Mouse (Mus musculus) heart, postnatal 0 days (tissue): ENCODE data around the gene Arcn1. TPM values are rescaled to one million over a fixed set of nuclear protein-coding genes. Genes with fewer than 3 reads are reported as not detected.
A peak's percentile ranks its signal among the peaks of the same experiment; 100 is the strongest.

Experiments used
- ATAC-seq: fragments of 200-750 bp; cut with Nextera tagmentation; 2 replicates; pipeline ENCODE4 v1.8.0; 2017; ENCODE audit warnings: low read depth, moderate number of reproducible peaks, moderate library complexity; ENCODE audit not compliant: insufficient read depth
- DNase-seq: peaks from one replicate; pipeline ENCODE4 v3.0.0-alpha.2; 2016; ENCODE audit warnings: low spot score
- H3K27ac ChIP-seq: fragments of 300-500 bp; sonication (generic); 2 replicates; pipeline ENCODE4 v1.5.1; 2014; ENCODE audit warnings: low read depth, mild to moderate bottlenecking
- H3K27me3 ChIP-seq: fragments of 300-500 bp; sonication (generic); 2 replicates; pipeline ENCODE4 v1.6.1; 2014; ENCODE audit warnings: low read length, mixed read lengths; ENCODE audit not compliant: control insufficient read depth, insufficient read depth
- H3K36me3 ChIP-seq: fragments of 300-500 bp; sonication (generic); replicated peaks from 2 replicates; pipeline ENCODE4 v1.6.1; 2014; ENCODE audit warnings: low read length, mixed read lengths; ENCODE audit not compliant: control insufficient read depth, insufficient read depth
- H3K4me1 ChIP-seq: fragments of 300-500 bp; sonication (generic); 2 replicates; pipeline ENCODE4 v1.6.1; 2014; ENCODE audit warnings: antibody characterized with exemption; ENCODE audit not compliant: control insufficient read depth, insufficient read depth
- H3K4me2 ChIP-seq: fragments of 300-500 bp; sonication (generic); 2 replicates; pipeline ENCODE4 v1.6.1; 2014; ENCODE audit warnings: low read depth, mild to moderate bottlenecking, low read length, moderate library complexity
- H3K4me3 ChIP-seq: fragments of 300-500 bp; sonication (generic); 2 replicates; pipeline ENCODE4 v1.5.1; 2014; ENCODE audit warnings: low read depth, low read length
- H3K9ac ChIP-seq: fragments of 300-500 bp; sonication (generic); replicated peaks from 2 replicates; pipeline ENCODE4 v1.6.1; 2014; ENCODE audit warnings: low read depth, low read length, mixed read lengths
- H3K9me3 ChIP-seq: fragments of 300-500 bp; sonication (generic); replicated peaks from 2 replicates; pipeline ENCODE4 v1.6.1; 2016; ENCODE audit warnings: low read length; ENCODE audit not compliant: control insufficient read depth
- CTCF ChIP-seq: IDR thresholded peaks from 2 replicates; pipeline ENCODE4 v1.5.1; 2016; ENCODE audit warnings: antibody characterized with exemption, control low read depth, low read depth
- EP300 ChIP-seq: IDR thresholded peaks from 2 replicates; pipeline ENCODE4 v1.6.1; 2016; ENCODE audit warnings: antibody characterized with exemption, low read depth
- WGBS: fragments of 180-500 bp; shearing (Covaris S2); extraction: QIAGEN DNeasy Blood & Tissue Kit; methylation state at CpG from one replicate; pipeline ENCODE4 v1.1.7; 2014; 5-methylcytosine and 5-hydroxymethylcytosine counted together
- polyA plus RNA-seq: library from polyadenylated mRNA; unstranded; fragments of >200 nt; fragmentation: Nextera tagmentation; extraction: Ambion mirVana; gene quantifications from 2 replicates; pipeline ENCODE4 v1.2.1, GENCODE M21; 2015
- total RNA-seq: library from RNA; depleted of rRNA; stranded (reverse); fragments of >200 nt; gene quantifications from 2 replicates; pipeline ENCODE4 v1.2.3, GENCODE M21; 2014; ENCODE audit warnings: low replicate concordance

Arcn1 gene
- total and polyA plus RNA-seq, 2 experiments from 2014 or later = 71.6 to 78.3 TPM

DNA sequence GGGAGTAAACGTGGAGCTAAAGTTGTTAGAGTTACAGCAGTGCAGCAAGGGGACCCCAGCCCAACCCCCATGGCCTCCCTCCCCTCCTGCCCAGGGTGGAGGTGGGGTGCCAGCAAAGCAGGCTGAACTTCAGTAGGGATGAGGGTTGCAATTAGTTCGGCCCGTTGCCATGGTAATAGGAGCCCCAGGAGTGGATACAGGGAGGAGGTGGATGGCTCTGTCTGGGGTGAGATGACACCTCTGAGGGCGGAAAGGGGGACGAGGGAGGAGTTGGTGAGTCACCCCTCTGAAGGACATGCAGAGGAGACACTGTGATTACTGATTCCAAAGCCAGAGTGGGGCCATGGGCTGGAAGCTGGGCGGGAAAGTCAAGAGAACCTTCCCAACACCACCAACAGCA lies 58.7 kb downstream of the Arcn1 start:
- peak overlapping the region; percentile 36; the same call in 1 of the 2 replicates for H3K27ac ChIP-seq

GRCm38 (mm10) chr9:44708429-44708765 lies 59.2 kb downstream of the Arcn1 start:
- peak overlapping the region; percentile 31 for H3K4me3 ChIP-seq
- peak overlapping the region; percentile 36; the same call in 1 of the 2 replicates for H3K27ac ChIP-seq
- DNase-seq (peak; percentile 83), ATAC-seq (peak; percentile 89)
- WGBS = 5% methylated on average over 24 of the region's 24 CpGs
- H3K36me3 ChIP-seq = peaks cover 79% of the 10 kb centered on the region
- H3K4me2 ChIP-seq = peak overlapping the region; percentile 63
- no peaks in the 10 kb centered on the region for H3K9me3 ChIP-seq
- H3K27me3 ChIP-seq = no peaks in the 10 kb centered on the region
- peaks cover 5% of the 10 kb centered on the region; the same call in 1 of the 2 replicates for H3K4me1 ChIP-seq
- TF ChIP-seq CTCF (peak; percentile 48), EP300 (no peak)
- H3K9ac ChIP-seq = peak overlapping the region; percentile 41

More for the DNA sequence above, 58.7 kb downstream of the Arcn1 start:
- Histone ChIP-seq H3K9ac (no peak overlapping the region; the same call in 1 of the 2 replicates), H3K9me3 (no peaks in the 10 kb centered on the region), H3K36me3 (peaks cover 79% of the 10 kb centered on the region), H3K4me3 (peak overlapping the region; percentile 31), H3K27me3 (no peaks in the 10 kb centered on the region), H3K4me1 (peaks cover 5% of the 10 kb centered on the region; the same call in 1 of the 2 replicates), H3K4me2 (peak overlapping the region; percentile 63)
- 21% methylated on average over 6 of the region's 6 CpGs for WGBS
- ATAC-seq (peak; percentile 25; the same call in 1 of the 2 replicates), DNase-seq (no peak)
- TF ChIP-seq CTCF = no peak

DNA sequence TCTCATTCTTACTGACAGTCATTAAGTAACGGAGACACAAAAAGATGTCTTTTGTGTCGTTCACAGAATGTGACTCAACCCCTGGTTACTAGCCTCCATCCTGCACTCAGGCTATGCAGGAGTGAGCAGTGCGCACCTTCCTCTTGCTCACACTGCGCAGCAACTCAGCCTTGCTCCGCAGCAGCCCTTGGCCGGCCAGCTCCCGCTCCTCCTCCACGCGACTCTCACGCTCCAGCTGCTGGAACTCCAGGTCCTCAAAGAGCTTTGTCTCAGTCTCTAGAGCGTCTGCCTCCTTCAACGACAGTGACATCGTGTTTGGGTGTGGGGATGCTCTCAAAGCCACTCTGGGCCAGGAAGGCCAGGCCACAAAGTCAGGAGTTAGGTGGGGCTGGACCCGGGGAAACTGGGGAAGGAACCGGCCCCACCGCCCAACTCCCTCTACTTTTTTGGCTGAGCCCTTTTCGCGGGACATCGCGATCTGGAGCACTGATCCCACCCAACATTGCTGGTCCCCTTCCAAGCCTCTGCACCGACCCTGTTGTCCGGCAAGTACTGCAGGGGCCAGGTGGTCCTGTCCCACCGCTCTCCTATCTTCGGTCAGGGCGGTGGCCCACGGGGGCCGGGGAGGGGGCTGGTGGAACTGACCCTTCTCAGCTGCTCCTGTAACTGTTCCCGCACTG lies 59.8 kb downstream of the Arcn1 start:
- Histone ChIP-seq H3K27me3 (no peaks in the 10 kb centered on the region), H3K4me2 (peak overlapping the region; percentile 63), H3K9me3 (no peaks in the 10 kb centered on the region), H3K27ac (no peak overlapping the region), H3K4me3 (peak overlapping the region; percentile 31), H3K36me3 (peaks cover 80% of the 10 kb centered on the region), H3K4me1 (peaks cover 5% of the 10 kb centered on the region; the same call in 1 of the 2 replicates), H3K9ac (peak overlapping the region; percentile 41)
- ATAC-seq (no peak), DNase-seq (no peak)
- TF ChIP-seq CTCF (no peak), EP300 (no peak)
- 33% methylated on average over 28 of the region's 28 CpGs for WGBS

- Histone ChIP-seq H3K9ac (no peak overlapping the region), H3K4me1 (no peaks in the 10 kb centered on the region), H3K4me2 (no peak overlapping the region), H3K9me3 (no peaks in the 10 kb centered on the region), H3K27ac (no peak overlapping the region), H3K4me3 (no peak overlapping the region), H3K27me3 (no peaks in the 10 kb centered on the region), H3K36me3 (peaks cover 99% of the 10 kb centered on the region)
- no peak for DNase-seq
- 73% methylated on average over 5 of the region's 5 CpGs for WGBS
- no peak for ATAC-seq
- no peak for TF ChIP-seq CTCF
- no peak for TF ChIP-seq EP300
These were observed 67.9 kb downstream of the Arcn1 start for GRCm38 (mm10) chr9:44699730-44700129.

GRCm38 (mm10) chr9:44699196-44699595 lies 68.4 kb downstream of the Arcn1 start:
- TF ChIP-seq CTCF (no peak), EP300 (no peak)
- ATAC-seq (no peak), DNase-seq (no peak)
- no peak overlapping the region for H3K4me2 ChIP-seq
- H3K27ac ChIP-seq = no peak overlapping the region
- no peak overlapping the region for H3K9ac ChIP-seq
- peaks cover 99% of the 10 kb centered on the region for H3K36me3 ChIP-seq
- H3K9me3 ChIP-seq = no peaks in the 10 kb centered on the region
- no peak overlapping the region for H3K4me3 ChIP-seq
- WGBS = 87% methylated on average over 10 of the region's 10 CpGs
- H3K27me3 ChIP-seq = no peaks in the 10 kb centered on the region
- no peaks in the 10 kb centered on the region for H3K4me1 ChIP-seq

DNA sequence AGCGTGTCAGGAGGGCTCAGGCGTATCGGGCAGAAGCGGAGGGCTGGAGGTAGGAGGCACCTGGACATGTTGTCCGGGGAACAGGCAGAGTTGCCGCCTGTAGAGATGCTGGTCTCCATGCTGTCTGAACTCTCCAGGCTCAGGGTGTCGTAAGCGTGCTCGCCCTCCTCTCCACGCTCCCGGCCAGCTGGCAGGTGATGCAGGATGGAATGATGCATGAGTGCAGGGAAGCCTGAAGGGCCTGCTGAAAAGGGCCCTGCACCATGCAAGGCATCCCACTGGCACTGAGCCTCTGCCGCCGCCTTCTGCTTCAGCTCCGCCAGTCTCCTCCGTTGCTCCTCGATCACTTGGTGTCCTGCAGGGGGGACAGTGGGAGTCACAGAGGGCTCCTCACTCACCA lies 69.8 kb downstream of the Arcn1 start:
- DNase-seq (no peak), ATAC-seq (no peak)
- Histone ChIP-seq H3K36me3 (peaks cover 100% of the 10 kb centered on the region), H3K27ac (no peak overlapping the region), H3K4me1 (no peaks in the 10 kb centered on the region), H3K4me2 (no peak overlapping the region), H3K27me3 (no peaks in the 10 kb centered on the region), H3K9me3 (no peaks in the 10 kb centered on the region), H3K9ac (no peak overlapping the region), H3K4me3 (no peak overlapping the region)
- 93% methylated on average over 16 of the region's 16 CpGs for WGBS
- no peak for TF ChIP-seq CTCF
- no peak for TF ChIP-seq EP300
